Mouse (Mus musculus) testis, adult 2 months (tissue): Measurements from ENCODE around the gene Prss56.

Source experiments
- CTCF ChIP-seq: fragments of 200-500 bp; IDR thresholded peaks from 2 replicates; pipeline ENCODE4 v1.5.1; 2012; ENCODE audit warnings: low read depth, mild to moderate bottlenecking, inconsistent platforms, low read length, moderate library complexity; ENCODE audit not compliant: control insufficient read depth, insufficient read depth, insufficient replicate concordance
- POLR2A ChIP-seq: fragments of 200-500 bp; IDR thresholded peaks from 2 replicates; pipeline ENCODE4 v1.6.1; 2012; ENCODE audit warnings: low read depth, mild to moderate bottlenecking, inconsistent platforms, low read length, moderate library complexity; ENCODE audit not compliant: control insufficient read depth

DNA sequence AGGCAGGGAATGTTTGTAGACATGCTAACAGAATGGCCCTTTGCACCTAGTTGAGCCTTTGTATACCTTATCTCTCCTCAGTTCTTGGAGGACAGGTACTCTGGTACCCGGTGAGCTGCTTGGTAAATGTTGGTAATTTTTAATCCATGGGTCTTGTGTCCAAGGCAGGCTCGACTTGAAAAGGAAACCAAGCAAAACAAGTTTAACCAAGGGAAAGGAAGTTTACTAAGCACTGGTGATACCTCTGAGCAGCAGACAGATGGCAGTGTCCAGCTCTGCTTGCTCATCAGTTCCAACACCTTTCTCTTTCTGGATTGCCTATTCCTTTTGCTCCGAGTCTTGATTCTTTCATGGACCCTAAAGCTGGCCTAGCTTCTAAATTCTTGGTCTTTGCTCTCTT, 34.8 kb downstream of the Prss56 start:
- TF ChIP-seq CTCF (no peak), POLR2A (no peak)
